Mouse (Mus musculus) splenic B cell, adult 2 months (primary cell): ENCODE measurements around the gene Lag3.
A peak's percentile ranks its signal among the peaks of the same experiment; 100 is the strongest.

ENCODE experiments used
- DNase-seq: peaks from one replicate; pipeline ENCODE4 v3.0.0-alpha.2; 2011; ENCODE audit warnings: low read depth, low spot score
- H3K27me3 ChIP-seq: 2 replicates; pipeline ENCODE4 v1.6.1; 2012; ENCODE audit warnings: mild to moderate bottlenecking, low read length, moderate library complexity, mixed read lengths; ENCODE audit not compliant: control insufficient read depth, poor library complexity, insufficient read depth, severe bottlenecking
- H3K36me3 ChIP-seq: 2 replicates; pipeline ENCODE4 v1.6.1; 2012; ENCODE audit warnings: mild to moderate bottlenecking, low read length, moderate library complexity, mixed read lengths; ENCODE audit not compliant: control insufficient read depth, poor library complexity, insufficient read depth, severe bottlenecking

The Lag3 gene

DNA sequence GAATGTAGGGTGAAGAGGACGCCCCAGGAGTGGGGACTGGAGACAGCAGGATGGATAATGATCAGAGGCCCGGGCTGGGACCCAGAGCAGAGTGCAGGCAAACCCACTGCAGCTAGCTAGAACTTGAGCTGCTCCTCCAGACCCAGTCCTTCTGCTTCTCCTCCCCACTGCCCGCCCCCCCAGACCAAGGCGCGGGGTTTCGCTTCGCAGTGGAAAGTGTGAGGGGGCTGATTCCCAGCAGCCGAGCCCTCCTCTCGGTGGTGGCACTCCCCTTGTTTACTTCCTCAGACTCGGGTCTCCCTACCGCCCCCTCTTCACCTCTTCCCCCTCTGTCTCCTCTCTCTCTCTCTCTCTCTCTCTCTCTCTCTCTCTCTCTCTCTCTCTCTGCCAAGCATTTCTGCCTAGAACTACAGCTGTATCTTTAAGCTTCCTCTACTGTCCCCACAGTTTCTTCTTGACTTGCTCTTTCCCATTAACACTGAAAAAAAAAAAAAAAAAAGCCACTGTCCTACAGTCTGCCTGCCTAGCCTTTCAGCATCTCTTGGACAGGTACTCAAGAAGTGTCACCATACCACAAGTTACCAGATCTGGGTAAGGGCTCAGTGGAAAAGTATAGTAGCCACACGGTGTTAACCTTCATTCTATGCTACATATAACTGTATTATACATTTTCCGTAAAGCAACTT lies at the start of gene Lag3:
Gene Lag3 (minus strand): TSS at position 173 of the 686 bp plus-strand sequence.
- peak; percentile 43 for DNase-seq
- Histone ChIP-seq H3K36me3 (no peaks in the 10 kb centered on the region), H3K27me3 (no peaks in the 10 kb centered on the region)

DNA sequence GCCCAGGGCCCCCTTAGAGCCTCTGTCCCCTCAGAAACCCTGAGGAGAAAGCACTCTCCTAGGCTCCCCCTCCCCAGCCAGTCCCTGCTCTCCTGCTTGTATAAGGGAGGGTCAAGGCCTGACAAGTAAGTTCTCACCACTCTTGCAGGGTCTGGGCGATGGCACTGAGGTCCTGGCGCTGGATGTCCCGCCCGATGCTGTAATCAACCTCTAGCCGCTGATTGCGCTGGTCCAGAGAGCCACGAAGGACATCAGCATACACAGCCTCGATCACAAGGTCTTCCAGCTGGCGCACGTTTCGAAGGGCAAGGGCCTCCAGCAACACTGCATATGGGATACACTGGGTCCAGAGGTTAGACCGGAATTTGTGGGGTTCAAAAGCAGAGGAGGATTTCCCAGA lies 49.5 kb upstream of the Lag3 start:
- no peaks in the 10 kb centered on the region for H3K27me3 ChIP-seq
- DNase-seq = no peak
- peaks cover 11% of the 10 kb centered on the region; the same call in 1 of the 2 replicates for H3K36me3 ChIP-seq

- DNase-seq = no peak
- Histone ChIP-seq H3K27me3 (no peaks in the 10 kb centered on the region), H3K36me3 (peaks cover 11% of the 10 kb centered on the region; the same call in 1 of the 2 replicates)
Measured at GRCm38 (mm10) chr6:124959960-124960359, 48.5 kb upstream of the Lag3 start.

DNA sequence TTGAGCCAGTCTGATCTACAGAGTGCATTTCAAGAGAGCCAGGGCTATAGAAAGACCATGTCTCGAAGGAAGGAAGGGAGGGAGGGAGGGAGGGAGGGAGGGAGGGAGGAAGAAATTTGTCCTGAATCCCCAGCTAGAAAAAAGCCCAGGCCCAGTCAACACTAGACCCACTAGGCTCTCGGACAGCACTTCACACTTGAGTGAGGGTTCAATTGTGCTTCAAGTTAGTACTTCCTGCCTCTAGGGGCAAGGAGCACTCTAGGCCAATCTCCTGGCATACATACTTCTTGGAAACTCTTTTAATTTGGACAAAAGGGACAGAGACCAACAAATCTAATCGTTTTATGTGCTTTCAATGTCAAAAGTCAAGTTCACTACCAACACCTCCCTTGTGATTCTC lies 46.6 kb upstream of the Lag3 start:
- DNase-seq = no peak
- no peaks in the 10 kb centered on the region for H3K27me3 ChIP-seq
- H3K36me3 ChIP-seq = peaks cover 11% of the 10 kb centered on the region; the same call in 1 of the 2 replicates

DNA sequence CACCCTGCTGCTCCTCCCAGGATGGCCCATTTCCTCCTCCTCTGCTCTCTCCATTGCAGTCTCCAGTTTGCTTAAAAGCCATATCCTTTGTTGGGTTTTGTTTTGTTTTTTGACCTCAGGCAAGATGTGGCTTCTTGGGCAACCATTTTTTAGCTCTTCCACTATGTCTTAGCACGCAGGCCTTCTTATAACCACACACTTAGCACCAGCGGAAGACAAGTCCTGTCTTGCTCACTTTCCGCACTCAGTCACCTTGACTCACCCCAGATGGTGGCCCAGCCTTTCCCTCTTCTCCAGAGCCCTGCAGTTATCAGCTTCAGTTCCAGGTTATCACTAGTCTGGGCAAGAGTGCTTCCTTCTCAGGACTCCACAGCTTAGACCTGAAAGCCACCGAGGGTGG lies 43.7 kb upstream of the Lag3 start:
- no peak for DNase-seq
- peaks cover 10% of the 10 kb centered on the region; the same call in 1 of the 2 replicates for H3K36me3 ChIP-seq
- H3K27me3 ChIP-seq = no peaks in the 10 kb centered on the region

- H3K36me3 ChIP-seq = peaks cover 8% of the 10 kb centered on the region; the same call in 1 of the 2 replicates
- H3K27me3 ChIP-seq = no peaks in the 10 kb centered on the region
- DNase-seq = no peak
Measured at GRCm38 (mm10) chr6:124953991-124954715, 42.6 kb upstream of the Lag3 start.

DNA sequence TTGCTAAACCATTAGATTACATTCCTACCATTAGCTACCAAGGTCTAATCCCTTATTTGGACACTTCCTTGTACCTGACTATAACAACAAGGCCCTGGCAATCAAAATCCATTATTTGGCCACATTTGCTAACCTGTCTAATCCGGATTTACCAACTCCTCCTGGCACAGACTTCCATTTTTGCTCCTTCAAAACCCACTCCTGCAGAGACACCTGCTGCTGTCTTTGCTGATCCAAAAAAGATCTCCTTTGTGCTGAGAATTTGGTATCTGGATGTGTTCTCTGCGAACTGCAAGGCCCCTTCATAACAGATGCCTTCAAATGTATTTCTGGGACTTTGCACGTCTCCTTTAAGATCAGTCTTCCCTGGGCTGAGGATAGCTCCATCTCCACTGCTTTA lies 32.0 kb upstream of the Lag3 start:
- Histone ChIP-seq H3K36me3 (no peaks in the 10 kb centered on the region), H3K27me3 (no peaks in the 10 kb centered on the region)
- DNase-seq = no peak

- DNase-seq = no peak
- H3K27me3 ChIP-seq = no peaks in the 10 kb centered on the region
- H3K36me3 ChIP-seq = peaks cover under 1% of the 10 kb centered on the region; the same call in 1 of the 2 replicates
Measured at GRCm38 (mm10) chr6:124941679-124942078, 30.2 kb upstream of the Lag3 start.

GRCm38 (mm10) chr6:124938554-124938953 lies 27.0 kb upstream of the Lag3 start:
- Histone ChIP-seq H3K36me3 (peaks cover 7% of the 10 kb centered on the region), H3K27me3 (no peaks in the 10 kb centered on the region; the same call in 1 of the 2 replicates)
- no peak for DNase-seq

DNA sequence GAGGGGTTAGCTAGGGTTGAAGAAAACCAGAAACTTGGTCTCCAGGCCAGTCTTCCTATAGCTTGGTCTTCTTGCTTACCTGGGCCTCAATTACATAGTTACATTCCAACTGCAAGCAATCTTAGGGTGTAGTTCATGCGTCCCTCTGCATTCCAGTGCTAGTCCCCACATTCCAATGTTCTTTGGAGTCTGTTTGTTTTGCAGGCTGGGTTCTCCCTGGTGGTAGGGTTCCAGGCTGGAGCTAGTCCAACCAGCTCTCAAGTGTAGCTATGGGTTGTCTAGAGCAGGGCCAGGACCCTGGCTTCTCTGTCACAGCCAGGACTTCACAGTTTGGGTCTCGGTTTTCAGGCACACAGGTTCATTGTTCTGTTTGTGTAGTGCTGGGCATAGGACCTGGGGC lies 26.0 kb upstream of the Lag3 start:
- Histone ChIP-seq H3K27me3 (no peaks in the 10 kb centered on the region; the same call in 1 of the 2 replicates), H3K36me3 (peaks cover 11% of the 10 kb centered on the region)
- no peak for DNase-seq

GRCm38 (mm10) chr6:124936681-124937080 lies 25.2 kb upstream of the Lag3 start:
- Histone ChIP-seq H3K36me3 (peaks cover 11% of the 10 kb centered on the region), H3K27me3 (no peaks in the 10 kb centered on the region; the same call in 1 of the 2 replicates)
- DNase-seq = no peak

- no peak for DNase-seq
- H3K36me3 ChIP-seq = peaks cover 11% of the 10 kb centered on the region
- H3K27me3 ChIP-seq = no peaks in the 10 kb centered on the region; the same call in 1 of the 2 replicates
Measured at GRCm38 (mm10) chr6:124934670-124935069, 23.2 kb upstream of the Lag3 start.

DNA sequence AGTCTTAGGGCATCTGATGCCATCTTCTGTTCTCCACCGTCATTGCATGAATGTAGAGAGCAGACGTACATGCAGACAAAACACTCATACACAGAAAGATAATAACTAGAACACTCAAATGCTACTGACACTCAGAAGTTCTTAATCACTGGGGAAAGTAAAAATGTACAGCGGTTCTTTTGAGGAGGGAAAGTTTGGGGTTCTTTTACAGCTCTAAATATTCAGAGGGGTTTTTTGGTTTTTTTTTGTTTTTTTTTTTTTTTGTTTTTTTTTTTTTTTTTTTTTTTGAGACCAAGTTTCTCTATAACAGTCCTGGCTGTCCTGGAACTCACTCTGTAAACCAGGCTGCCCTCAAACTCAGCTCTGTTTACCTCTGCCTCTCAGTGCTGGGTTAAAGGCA lies 21.6 kb upstream of the Lag3 start:
- Histone ChIP-seq H3K36me3 (peaks cover 11% of the 10 kb centered on the region), H3K27me3 (no peaks in the 10 kb centered on the region; the same call in 1 of the 2 replicates)
- no peak for DNase-seq

DNA sequence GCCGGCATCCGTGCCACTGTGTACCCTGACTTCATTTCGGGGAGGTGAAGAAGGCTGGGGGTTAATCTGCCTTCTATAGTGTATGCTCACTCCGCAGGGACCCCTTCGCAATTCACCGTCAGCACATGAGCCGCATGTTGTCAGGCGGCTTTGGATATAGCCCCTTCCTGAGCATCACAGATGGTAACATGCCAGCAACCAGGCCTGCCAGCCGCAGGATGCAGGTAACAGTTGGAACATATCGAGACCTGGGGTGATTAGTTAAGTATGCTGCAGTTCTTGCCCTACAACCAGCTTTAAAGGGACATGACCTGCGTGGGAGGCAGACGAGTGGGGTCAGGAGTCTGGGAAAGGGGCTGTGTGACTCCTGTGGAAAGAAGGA lies 20.8 kb upstream of the Lag3 start:
- no peaks in the 10 kb centered on the region; the same call in 1 of the 2 replicates for H3K27me3 ChIP-seq
- DNase-seq = no peak
- H3K36me3 ChIP-seq = peaks cover 11% of the 10 kb centered on the region
